Mouse (Mus musculus) retina, embryonic 14.5 days (tissue): ENCODE measurements around the gene A630023A22Rik.

Experiments used
- DNase-seq: peaks from one replicate; pipeline ENCODE4 v3.0.0-alpha.2; 2015; ENCODE audit warnings: low spot score

The A630023A22Rik gene

GRCm38 (mm10) chr14:34086806-34087205 is 15.7 kb downstream of the A630023A22Rik start:
- DNase-seq: no peak

DNA sequence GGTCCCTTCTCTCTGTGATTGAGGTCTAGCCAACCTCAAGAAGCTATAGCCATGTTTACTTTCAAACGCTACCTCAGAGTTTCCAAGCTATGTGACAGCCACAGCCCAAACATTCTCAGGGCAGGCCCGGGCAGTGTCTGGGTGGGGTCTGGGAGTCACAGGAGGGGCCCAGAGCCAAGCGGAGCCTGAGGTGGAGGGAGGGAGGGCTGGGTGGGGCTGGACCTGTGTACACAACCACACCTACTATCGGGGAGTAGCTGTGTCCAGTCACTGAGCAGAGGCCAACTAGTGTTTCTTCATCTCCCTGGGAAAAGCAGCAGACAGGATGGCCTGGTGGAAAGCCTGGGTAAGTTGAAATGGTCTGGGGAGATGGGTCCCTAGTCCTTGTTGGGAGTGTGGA is 16.8 kb downstream of the A630023A22Rik start, which contains the start of gene Anxa8:
Gene Anxa8 (plus strand): TSS at position 251 of the 400 bp plus-strand sequence.
- no peak for DNase-seq

- peak; percentile 96 for DNase-seq
Observed at GRCm38 (mm10) chr14:34080321-34080997, 22.1 kb downstream of the A630023A22Rik start.

- DNase-seq: no peak
Observed at GRCm38 (mm10) chr14:34078293-34078692, 24.3 kb downstream of the A630023A22Rik start.

DNA sequence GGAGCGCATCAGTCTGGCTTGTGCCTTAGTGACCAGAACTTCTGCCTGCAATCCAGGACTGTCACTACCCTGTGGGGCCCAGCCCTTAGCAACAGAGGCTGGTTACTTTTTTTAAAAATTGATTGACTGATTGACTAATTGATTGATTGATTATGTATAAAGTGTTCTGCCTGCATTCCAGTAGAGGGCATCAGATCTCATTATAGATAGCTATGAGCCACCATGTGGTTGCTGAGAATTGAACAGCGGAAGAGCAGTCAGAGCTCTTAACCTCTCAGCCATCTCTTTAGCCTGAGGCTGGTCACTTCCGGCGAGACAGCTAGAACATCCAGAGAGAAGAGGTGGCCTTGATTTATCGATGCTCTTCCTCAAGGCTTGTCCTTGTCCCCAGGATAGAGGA is 25.3 kb downstream of the A630023A22Rik start:
- DNase-seq: peak; percentile 22

- no peak for DNase-seq
Observed at GRCm38 (mm10) chr14:34075346-34075745, 27.2 kb downstream of the A630023A22Rik start.

DNA sequence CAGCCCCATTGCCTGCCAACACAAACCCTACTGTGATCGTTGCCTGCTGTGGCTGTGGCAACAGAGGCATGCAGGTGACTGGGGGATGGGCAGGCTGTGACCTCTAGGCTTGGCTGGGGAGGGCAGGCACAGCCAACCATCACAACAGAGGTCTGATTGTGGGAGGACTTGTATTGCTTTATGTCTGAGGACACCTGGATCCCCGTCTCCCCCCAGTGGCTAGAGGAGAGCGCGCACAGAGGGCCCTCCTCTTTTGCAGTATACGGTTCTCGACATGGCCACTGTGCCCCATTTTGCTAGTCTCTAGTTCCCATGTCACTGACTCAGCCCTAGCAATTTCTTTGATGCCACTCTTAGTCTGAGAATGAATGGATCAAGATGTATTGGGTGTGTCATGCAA is 30.9 kb downstream of the A630023A22Rik start:
- no peak for DNase-seq

DNA sequence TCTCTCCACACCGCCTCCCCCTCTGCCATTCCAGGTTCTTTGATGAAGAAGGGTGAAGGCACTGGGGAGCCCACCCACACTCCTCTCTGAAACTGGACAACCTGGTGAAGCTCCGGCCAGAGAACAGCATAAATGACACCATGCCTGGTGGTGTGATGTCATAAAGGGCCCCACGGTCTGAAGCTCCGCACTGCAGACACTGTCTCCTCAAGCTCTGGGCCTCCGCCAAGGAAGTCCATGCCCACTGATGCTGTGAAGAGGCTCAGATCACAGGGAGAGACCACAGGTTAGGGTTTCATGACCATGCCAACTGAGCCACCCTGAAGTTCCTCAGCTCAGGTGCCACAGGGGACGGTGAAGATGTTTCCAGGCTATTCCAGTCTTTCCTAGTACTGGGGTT is 50.0 kb downstream of the A630023A22Rik start, which contains the start of gene Antxrl:
Gene Antxrl (plus strand): TSS at position 192 of the 400 bp plus-strand sequence.
- DNase-seq: no peak

GRCm38 (mm10) chr14:34050101-34050779 is 52.3 kb downstream of the A630023A22Rik start:
- no peak for DNase-seq

DNA sequence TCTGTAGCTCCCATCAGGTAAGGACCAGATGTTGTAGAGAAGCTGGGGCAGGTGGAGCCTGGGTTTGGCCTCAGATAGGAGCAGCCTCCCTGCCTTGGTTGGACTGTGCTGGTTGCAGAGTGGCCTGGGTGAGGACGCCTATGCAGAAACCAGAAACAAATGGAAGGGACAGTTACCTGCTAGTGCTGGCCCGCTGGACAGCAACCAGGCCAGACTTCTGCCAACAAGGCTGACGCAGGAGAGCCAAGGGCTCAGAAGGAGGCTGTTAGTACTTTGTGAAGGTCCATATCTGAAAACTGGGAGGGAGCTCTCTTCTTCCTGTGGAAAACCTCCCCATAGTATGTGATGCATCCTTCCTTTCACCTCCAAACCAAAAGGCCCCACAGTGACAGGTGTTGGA is 59.2 kb downstream of the A630023A22Rik start:
- no peak for DNase-seq

DNA sequence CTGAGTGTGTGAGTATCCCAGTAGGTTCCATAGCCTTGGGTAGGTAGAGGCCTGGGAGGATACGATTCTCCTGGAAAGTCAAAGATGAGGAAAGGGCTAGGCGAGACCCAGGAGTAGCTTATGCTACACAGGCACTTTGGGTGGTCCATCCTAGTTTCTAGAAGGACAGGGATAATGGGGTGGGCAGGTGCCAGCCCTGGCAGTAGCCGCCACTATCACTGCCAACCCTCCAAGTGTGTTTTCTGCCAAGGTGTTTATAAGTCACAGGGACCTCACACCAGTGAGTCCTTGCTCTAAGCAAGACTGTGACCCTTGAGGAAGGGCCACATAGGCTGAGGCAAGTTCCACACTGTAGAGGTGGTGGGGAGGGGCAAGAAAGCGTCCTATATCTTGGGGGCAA is 61.3 kb downstream of the A630023A22Rik start:
- no peak for DNase-seq

- DNase-seq: peak; percentile 27
Observed at GRCm38 (mm10) chr14:34033841-34034610, 68.5 kb downstream of the A630023A22Rik start.

DNA sequence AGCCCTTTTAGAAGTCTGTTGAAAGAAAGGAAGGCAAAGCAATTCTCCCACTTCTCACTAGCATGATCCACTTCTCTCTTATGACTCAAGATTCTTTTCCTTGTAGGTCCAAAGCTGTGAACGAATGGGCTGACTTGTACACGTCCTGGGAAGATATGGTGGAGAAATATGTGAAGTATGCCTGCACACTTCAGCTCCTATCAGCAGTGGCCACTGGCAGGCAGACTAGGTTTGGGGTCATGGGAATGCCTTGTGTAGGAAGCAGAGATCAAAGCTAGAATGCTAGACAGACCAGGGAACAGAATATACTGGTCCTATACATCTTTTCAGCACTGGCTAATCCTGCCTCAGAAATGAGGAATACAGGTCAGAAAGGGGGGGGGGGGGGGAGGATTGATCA is 75.8 kb downstream of the A630023A22Rik start:
- DNase-seq: no peak

- DNase-seq: no peak
Observed at GRCm38 (mm10) chr14:34016938-34017337, 85.6 kb downstream of the A630023A22Rik start.

DNA sequence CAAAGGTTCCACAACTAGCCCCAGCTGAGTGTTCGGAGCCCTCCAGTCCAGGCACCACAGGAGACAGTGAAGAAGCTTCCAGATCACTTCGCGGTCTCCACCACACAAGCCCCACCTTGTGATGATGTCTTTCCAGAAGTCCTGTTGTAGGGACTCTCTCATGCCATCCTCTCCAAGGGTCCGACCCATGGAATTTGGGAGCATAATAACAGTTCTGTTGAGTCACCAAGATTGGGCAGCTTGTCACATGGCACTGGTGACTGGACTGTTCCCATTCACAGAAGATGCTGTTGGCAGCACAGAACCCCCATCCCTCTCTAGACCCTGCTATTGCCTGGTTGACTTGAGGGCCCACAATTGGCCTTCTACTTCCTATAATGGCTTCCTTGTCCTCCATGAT is 86.2 kb downstream of the A630023A22Rik start, which contains the start of gene Gm5460:
Gene Gm5460 (plus strand): TSS at position 378 of the 400 bp plus-strand sequence.
- DNase-seq: no peak

DNA sequence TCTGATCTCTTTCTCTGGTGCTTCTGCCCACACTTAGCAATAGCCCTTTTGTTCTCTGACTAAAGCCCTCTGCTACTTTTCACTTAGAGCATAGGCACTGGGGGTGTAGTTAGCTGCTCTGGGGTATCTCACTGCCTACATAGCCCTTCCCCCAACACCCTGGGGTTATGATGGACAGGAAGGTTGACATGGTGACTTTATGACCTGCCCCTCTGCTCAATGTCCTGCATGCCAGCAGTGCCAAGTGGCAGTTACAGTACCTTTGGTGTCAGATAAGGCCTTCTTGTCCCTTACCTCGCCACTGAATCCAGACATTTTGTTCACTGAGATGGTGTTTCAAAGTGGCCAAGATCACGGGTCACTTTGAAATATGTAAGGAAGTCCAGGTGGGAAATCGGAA is 87.5 kb downstream of the A630023A22Rik start, which contains the start of gene Gm30083:
Gene Gm30083 (minus strand): TSS at position 120 of the 400 bp plus-strand sequence.
- no peak for DNase-seq

DNA sequence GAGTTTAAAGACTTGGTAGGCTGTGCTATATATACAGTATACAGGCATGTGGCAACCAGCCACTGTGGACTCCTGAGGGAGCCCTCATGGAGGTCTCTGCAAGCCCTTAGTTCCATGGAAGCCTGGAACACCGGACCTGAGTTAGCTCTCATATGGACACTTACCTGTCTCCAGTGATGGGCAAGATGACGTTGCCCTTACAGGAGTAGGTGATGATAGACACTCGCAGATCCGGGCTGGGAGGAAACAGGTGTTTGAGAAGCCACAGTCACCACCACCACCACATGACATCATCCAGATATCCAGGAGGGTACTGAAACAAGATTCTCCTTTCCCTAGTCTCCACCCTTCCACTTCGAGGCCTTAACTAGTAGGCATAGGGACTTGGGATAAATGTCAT is 100.2 kb downstream of the A630023A22Rik start:
- no peak for DNase-seq

DNA sequence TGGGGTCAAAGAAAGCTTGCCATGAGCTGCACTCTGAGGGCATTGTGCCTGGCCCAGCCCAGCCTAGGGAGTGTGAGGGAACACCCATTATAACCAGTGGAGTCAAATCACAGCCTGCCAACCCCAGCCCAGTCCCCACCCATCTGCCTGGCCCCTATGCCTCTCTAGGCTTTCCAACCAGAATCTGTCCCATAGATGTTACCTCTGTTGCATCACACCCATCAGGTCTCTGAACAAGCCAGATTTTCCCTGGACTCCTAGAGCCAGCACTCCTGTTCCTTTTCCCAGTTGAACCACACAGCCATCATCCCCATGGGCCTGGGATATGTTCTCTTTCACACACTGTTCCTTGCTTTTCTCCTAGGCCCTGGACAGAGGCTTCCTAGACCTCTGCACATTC is 101.1 kb downstream of the A630023A22Rik start:
- DNase-seq: no peak
